Mouse (Mus musculus) CH12.LX (cell line): ENCODE data around the gene Psmd11.

ENCODE experiments used
- CTCF ChIP-seq, 2 experiments: IDR thresholded peaks in 1 of 2; conservative IDR thresholded peaks in 1 of 2; 2 replicates each; pipeline ENCODE4 v1.5.1; 2011 to 2012; ENCODE audit warnings: low read depth in 2 of 2, low read length in 2 of 2, improper control_type of control experiment in 1 of 2, inconsistent platforms in 1 of 2, mild to moderate bottlenecking in 1 of 2, moderate library complexity in 1 of 2
- MAX ChIP-seq: IDR thresholded peaks from 2 replicates; pipeline ENCODE4 v1.6.1; 2011; ENCODE audit warnings: low read length, improper control_type of control experiment
- POLR2A ChIP-seq: IDR thresholded peaks from 2 replicates; pipeline ENCODE4 v1.6.1; 2011; ENCODE audit warnings: low read depth, mild to moderate bottlenecking, improper control_type of control experiment, low read length
- RAD21 ChIP-seq: IDR thresholded peaks from 2 replicates; pipeline ENCODE4 v1.6.1; 2011; ENCODE audit warnings: low read depth, mild to moderate bottlenecking, low read length, improper control_type of control experiment, moderate library complexity
- ZMIZ1 ChIP-seq: IDR thresholded peaks from 2 replicates; pipeline ENCODE4 v1.6.1; 2012; ENCODE audit warnings: low read depth, mild to moderate bottlenecking, inconsistent platforms, low read length, improper control_type of control experiment

- no peak for TF ChIP-seq CTCF (conservative IDR thresholded peaks at IDR 0.05 in 1 of 2, IDR thresholded peaks at IDR 0.05 in 1 of 2; ENCODE audit: low read depth in 2 of 2, low read length in 2 of 2)
- TF ChIP-seq ZMIZ1 = no peak
- no peak for TF ChIP-seq RAD21
- TF ChIP-seq POLR2A = no peak
- no peak for TF ChIP-seq MAX
Measured at GRCm38 (mm10) chr11:80489172-80489881, 60.9 kb downstream of the Psmd11 start.
